Mouse (Mus musculus): ENCODE measurements around the gene Slc7a1. TPM values are rescaled to one million over a fixed set of nuclear protein-coding genes. Genes with fewer than 3 reads are reported as not detected.
"Not testable (repeated sequence)": the region's sequence is repeated elsewhere in the genome, so short reads cannot be mapped to it uniquely, and the experiment has no call there.

The Slc7a1 gene
- total RNA-seq, 2 experiments from 2014 or later, result 22.7 to 46.1 TPM

DNA sequence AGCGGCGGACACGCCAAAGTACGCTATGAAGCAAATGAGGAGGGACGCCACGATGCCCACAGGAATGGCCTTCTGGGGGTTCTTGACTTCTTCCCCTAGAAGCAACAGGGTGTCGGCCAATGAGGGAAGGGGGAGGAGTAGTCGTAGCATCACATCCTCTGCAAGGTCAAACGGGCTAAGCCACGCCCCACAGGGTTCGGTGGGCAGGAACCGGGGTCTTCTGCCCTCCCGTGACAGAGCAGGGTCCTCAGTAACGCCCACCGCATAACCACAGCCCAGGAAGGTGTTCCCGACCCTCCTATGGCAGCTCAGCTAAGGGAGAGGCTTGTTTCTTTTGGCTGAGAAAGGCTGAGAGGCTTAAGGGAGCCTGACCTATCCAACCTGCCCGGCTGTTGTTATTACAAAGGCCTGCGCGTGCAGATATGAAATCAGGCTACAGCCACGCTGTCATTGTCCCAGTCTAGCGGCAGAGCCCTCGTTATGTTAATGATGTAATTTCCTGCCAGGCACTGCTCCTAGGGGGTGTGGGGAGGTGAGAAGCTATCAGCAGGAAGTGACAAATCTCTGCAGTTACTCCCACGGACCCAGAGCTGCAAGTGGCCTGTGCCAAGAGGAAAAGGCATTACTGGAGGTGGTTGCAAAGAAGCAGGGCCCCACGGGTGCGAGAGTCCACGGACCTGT lies 57.5 kb downstream of the Slc7a1 start:
- peak; percentile 92 for ATAC-seq (replicated peaks; ENCODE audit: low FRiP score, low TSS enrichment, poor library complexity, severe bottlenecking)

DNA sequence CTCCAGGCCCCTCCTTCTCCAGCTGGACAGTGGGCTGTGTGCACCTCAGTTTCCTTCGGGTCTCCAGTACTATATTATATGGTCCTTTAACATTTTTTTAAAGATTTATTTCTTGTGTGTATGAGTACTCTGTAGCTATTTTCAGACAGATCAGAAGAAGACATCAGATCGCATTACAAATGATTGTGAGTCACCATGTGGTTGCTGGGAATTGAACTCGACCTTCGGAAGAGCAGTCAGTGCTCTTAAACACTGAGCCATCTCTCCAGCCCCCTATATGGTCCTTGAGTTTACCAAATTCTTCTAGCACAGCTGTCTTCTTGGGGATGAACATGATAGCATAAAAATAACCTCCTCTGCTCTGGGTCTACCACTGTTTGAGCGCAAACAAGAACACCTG lies 60.6 kb downstream of the Slc7a1 start:
- ATAC-seq (replicated peaks; ENCODE audit: low FRiP score, low TSS enrichment, poor library complexity, severe bottlenecking), result no peak

DNA sequence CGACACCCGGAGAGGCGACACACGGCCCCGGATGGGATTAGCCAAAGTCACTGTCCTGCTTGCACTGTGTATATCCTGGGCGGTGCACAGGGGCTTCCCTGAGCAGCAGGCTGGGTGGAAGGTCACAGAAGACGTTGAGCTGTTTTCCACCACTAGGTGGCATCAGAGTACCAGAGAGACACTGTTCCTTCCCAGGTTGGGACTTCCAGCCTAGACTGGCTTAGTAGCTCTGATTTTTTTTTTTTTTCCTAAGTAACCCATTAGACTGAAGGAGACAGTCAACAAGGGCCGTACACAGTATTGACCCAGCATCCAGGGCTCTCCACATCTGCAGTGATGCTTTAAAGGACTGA lies 67.1 kb downstream of the Slc7a1 start:
- peak; percentile 71 for ATAC-seq (replicated peaks; ENCODE audit: low FRiP score, low TSS enrichment, poor library complexity, severe bottlenecking)

DNA sequence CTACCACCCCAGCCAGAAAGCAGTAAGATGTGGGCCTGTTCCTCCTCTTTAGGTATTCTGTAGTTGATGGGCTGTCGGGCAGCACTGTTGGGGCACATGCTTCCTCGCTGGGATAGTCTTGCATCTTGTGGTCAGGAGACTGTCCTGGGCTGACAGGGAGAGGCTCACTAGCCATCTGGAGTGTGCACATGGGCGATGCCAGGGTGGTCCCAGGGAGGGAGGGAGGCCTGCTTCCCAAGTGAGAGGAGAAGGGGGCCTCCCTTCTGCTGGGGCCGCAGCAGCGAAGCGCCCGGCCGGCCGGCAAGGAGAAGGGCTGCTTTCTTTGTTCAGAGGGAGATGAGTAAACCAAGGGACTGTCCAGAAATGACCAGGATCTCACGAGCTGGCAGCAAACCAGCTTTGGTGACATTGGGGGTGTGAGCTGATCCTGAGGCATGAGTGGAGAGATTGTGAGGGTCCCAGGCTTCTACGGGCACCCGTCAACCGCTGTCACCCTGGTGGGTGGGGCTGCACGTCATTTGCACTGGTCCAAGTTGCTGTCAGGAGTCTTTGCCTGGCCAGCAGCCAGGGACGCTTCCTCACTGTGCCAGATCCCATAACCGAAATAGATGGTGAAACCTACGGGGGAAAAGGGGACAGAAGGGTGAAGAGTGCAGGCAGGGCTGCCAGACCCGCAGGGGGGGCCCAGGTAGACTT lies 67.6 kb downstream of the Slc7a1 start:
- ATAC-seq (replicated peaks; ENCODE audit: low FRiP score, low TSS enrichment, poor library complexity, severe bottlenecking), result 0 out of 2 replicates have a peak, but pooled peaks have one; percentile 12

DNA sequence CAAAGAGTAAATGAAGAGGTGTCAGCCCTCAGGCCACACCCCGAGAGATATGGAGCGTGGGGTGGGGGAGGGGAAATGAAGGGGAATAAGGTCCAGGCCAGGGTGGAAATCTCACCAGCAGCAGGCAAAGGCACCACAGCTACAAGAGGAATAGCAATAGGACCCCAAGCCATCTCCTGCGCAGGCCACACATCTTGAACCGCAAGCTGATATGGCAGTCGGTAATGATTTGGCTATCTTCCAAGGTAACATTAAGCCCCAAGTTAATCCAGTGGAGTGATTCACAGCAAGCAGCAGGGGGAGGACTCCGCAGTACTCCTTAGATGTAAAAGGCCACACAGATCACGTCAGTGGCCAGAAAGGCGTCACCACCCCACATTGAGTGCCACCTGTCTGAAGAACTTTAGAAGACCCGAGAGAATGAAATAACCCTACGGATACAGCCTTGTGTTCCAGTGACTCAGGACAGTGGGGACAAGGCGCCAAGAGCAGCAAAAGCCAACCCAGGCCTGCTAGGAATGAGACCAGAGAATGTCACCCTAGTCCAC lies 68.4 kb downstream of the Slc7a1 start:
- ATAC-seq (replicated peaks; ENCODE audit: low FRiP score, low TSS enrichment, poor library complexity, severe bottlenecking), result peak; percentile 54

DNA sequence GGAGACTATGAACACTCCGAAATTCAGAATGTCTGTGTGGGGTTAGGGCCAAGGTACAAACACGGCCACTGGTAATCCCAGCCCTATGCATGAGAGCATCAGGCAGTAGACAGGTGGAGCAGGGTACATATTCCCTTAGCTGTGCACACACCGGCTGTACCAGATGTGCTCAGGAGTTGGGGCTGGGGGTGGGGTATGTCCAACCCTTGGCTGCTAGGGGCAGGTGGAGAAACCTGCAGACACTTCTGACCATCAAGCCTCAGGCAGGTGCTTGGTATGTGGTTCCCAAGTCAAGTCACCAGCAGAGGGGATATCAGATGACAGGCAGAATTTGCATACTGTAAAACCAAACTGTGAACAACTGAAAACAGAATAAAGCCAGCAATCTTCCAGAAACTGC lies 70.7 kb downstream of the Slc7a1 start:
- no peak for ATAC-seq (replicated peaks; ENCODE audit: low FRiP score, low TSS enrichment, poor library complexity, severe bottlenecking)

DNA sequence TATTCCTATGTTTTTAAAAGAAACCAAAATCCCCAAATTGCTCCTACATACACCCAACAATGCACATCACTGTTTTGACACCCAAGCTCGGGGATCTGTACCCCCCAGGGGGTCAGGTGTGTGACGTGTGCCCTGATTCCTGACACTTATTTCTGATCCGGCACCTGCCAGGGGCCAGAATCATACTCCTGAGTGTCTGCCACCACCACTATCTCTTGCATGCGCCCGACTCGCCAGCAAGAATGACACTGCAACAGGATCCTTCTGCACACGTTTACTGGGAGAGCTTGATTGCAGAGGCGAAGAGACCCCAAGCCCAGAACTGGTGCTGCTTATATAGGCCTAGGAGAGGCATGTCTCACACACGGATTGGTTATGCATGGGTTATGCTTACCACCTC lies 73.4 kb downstream of the Slc7a1 start:
- not testable (repeated sequence) for ATAC-seq (replicated peaks; ENCODE audit: low FRiP score, low TSS enrichment, poor library complexity, severe bottlenecking)

DNA sequence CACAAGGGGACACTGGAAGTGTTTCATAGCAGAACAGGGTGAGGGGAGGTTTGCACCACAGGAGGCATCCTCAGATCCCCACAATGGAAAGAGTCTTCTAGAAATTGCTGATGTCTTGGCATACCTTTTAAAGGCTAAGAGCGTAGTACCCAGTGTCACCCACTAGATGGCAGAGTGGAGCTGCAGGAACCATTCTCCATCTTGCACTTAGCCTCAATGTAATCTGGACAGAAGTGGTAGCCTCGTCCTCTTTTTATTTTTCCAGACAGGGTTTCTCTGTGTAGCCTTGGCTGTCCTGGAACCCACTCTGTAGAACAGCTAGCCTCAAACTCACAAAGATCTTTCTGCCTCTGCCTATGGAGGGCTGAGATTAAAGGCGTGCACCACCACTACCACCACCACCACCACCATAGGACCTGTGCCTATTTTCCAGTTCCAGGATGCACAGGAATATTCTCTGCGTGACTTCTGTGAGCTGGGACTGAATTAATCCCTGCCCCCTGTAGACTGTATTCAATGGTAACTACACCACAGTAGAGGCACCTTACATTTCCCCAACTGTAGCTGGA lies 74.3 kb downstream of the Slc7a1 start:
- peak; percentile 94 for ATAC-seq (replicated peaks; ENCODE audit: low FRiP score, low TSS enrichment, poor library complexity, severe bottlenecking)

DNA sequence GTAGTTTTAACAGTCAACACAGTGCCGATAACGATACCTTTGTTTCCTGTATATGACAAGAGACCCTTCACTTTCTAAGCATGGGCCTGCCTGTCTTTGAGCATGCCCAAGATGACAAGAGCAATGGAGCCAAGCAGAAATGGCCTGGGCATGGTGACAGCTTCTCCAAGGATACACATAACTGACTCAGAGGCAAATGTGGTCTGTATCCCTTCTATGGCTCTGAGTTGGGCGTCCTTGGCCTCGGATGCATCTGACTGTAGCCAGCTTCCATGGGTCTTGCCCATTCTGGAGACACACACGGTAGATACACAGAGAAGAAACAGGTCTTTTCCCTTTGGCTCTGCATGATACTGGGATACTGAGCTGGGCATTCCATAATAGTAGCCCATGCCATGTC lies 84.8 kb downstream of the Slc7a1 start:
- no peak for ATAC-seq (replicated peaks; ENCODE audit: low FRiP score, low TSS enrichment, poor library complexity, severe bottlenecking)

DNA sequence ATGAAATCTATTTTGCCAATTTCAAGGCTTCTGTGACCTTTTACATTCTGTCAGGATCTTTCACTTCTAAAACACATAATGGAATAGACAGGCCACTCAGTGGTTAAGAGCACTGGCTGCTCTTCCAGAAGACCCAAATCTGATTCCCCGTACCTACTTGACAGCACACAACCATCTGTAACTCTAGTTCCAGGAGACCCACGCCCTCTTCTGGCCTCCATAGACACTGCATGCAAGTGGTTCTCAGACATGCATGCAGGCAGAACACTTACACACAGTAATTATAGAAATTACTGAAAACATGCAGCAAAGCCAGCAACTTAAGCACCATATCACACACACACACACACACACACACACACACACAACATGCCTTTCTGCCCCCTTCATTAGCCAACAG lies 87.3 kb downstream of the Slc7a1 start:
- ATAC-seq (replicated peaks; ENCODE audit: low FRiP score, low TSS enrichment, poor library complexity, severe bottlenecking), result peak; percentile 80; the same call in 1 of the 2 replicates

DNA sequence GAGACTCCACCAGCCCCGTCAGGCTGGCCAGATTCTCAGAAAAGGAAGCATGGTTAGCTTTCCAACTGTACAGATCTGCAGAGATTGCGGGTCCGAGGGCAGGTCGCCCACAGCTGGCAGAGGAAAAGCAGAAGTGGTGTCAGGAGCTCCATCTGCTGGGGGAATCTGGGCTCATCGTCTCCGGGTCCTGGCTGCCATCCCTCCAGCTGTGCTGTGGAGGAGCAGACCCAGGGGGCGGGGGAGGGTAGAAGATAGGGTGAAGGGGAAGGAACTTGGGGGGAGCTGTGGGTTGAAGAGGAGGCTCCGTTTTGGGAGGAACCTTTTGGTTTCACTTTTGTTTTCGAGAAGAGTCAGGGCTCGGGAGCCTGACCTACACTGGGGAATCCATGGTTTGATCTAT lies 88.9 kb downstream of the Slc7a1 start:
- ATAC-seq (replicated peaks; ENCODE audit: low FRiP score, low TSS enrichment, poor library complexity, severe bottlenecking), result peak; percentile 86

DNA sequence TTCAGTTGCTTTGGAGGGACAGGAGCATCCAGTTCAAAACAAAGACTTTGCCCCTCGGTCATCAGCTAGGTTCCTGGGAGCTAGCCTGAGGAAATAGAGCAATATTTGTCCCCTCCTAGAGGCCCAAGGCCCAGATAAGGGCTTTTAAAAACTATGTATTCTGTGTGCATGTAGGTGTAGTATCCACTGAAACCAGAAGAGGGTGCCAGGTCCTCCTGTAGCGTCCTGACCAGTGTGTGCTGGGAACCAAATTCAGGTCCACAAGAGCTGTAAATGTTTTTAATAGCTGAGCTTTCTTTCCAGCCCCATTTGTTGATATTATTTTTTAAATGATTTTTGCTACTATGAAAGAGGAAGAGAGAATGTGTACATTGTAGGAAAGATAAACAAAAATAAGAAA lies 95.6 kb downstream of the Slc7a1 start:
- 0 out of 2 replicates have a peak, but pooled peaks have one; percentile 57 for ATAC-seq (replicated peaks; ENCODE audit: low FRiP score, low TSS enrichment, poor library complexity, severe bottlenecking)

DNA sequence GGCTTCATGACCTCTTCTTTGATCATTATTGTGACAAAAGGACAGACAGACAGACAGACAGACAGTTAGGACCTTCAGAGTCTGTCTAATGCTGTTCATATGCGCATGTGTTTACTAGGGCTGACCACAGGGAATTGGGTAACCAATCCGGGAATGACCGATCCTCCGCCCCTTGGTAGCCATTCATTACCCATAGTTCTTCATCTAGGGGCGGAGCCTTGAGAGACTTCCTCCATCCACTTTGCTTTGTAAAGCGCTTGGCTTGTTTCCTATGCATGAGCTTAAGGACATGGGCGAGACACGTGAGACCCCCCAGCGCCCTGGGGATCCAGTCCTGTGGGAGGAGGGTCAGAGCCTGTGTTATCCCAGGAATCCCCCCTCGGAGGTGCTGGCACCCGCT lies 96.7 kb downstream of the Slc7a1 start:
- no peak for ATAC-seq (replicated peaks; ENCODE audit: low FRiP score, low TSS enrichment, poor library complexity, severe bottlenecking)

DNA sequence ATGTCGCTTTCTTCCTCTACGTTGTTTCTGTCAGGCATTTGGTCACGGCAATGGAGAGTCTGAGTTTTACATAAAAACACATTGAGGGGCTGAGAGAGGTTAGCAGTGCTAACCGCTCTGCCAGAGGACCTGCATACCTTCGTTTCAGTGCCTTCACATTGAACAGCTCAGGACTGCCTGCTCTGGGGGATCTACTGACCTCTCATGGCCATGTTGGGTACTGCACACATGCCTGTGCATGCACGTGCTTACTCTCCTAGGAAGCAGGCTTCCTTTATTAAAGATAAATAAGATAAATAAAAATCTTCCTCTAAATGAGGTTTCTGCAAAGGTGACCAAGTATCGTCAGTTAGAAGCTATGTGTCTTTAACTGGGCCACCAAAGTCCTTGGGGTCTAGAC lies 106.4 kb downstream of the Slc7a1 start:
- 0 out of 2 replicates have a peak, but pooled peaks have one; percentile 52 for ATAC-seq (replicated peaks; ENCODE audit: low FRiP score, low TSS enrichment, poor library complexity, severe bottlenecking)

DNA sequence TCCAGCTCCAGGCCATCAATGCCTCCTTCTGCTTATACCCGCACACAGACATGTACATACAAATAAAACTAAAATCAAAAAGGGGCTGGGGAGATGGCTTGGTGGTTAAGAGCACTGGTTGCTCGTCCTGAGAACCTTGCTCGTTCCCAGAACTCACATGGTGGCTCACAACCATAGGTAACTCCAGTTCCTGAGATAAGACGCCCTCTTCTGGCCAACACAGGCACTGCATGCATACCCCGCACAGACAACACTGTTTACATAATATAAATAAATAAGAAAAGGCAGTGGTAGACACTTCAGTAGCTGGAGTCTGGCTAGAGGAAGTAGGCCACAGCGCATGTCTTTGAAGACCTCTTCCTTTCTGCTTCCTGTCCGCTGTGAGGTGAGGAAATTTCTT lies 106.8 kb downstream of the Slc7a1 start:
- no peak for ATAC-seq (replicated peaks; ENCODE audit: low FRiP score, low TSS enrichment, poor library complexity, severe bottlenecking)

DNA sequence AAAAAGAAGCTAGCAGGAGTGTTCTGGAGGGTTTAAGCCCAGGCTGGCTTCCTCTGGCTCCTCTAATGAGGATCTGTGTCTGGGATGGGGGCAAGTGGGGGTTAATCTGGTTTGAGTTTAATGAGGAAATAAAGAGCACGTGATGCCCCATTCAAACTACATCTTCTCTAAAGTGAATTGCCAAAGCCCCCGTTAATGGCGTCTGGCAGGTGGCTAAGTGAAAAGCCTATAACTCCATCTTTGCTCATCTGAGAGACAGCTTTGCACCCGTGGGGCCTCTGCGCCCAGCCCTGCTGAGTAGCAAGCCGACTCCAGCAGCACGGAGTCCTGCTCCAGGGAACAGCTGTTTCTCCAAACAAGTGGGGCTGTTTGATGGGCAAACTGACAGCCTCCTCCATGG lies 109.8 kb downstream of the Slc7a1 start:
- ATAC-seq (replicated peaks; ENCODE audit: low FRiP score, low TSS enrichment, poor library complexity, severe bottlenecking), result no peak

DNA sequence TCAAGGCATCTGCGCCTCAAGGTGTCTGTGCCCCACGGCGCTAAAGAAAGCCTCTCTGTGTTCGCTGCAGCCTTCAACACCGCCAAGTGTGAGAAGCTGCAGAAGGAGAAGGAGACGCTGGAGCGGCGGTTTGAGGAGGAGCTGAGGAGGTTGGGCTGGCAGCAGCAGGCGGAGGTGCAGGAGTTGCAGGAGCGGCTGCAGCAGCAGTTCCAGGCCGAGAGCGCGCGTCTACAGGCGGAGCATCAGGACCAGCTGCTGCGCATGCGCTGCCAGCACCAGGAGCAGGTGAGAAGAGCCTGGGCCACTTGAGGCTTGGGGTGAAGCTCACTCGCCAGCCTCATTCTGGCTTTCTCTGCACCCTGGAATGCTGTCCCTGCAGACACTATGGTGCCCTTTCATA lies 110.9 kb downstream of the Slc7a1 start:
- no peak for ATAC-seq (replicated peaks; ENCODE audit: low FRiP score, low TSS enrichment, poor library complexity, severe bottlenecking)

DNA sequence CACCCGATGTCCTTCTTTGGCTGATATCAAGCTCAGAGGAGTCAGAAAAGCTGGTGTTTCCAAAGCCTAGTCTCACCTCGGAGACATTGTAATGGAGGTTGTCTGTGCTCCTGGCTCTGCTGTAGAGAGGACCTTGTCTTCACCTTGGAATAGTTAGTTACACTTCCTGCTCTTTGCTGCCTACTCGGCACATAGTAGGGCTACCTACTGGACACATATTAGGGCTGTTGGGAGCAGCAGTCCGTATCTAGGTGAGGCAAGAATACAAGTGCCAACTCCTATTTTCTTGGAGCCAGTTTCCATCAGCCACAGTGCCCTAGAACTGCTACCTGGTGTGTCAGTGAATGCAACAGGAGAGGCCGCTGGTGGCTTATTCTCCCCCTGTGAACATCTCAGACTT lies 112.2 kb downstream of the Slc7a1 start:
- no peak for ATAC-seq (replicated peaks; ENCODE audit: low FRiP score, low TSS enrichment, poor library complexity, severe bottlenecking)

DNA sequence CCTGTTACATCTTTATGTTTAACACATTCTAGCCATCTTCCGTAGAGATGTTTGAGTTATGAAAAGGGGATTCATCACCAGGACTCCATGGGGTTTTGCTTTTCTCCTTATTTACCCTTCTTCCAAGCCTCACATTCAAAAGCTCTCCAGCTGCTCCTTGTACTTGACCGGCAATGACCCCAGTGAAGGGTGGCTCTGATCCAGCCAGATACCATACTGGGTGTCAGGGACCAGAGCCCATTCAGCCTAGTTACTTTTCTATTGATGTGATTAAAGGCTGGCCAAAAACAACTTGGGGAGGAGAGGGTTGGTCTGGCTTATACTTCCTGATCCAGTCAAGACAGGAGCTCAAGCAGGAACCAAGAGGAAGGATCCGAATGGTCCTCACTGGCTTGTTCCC lies 116.1 kb downstream of the Slc7a1 start:
- ATAC-seq (replicated peaks; ENCODE audit: low FRiP score, low TSS enrichment, poor library complexity, severe bottlenecking), result no peak

DNA sequence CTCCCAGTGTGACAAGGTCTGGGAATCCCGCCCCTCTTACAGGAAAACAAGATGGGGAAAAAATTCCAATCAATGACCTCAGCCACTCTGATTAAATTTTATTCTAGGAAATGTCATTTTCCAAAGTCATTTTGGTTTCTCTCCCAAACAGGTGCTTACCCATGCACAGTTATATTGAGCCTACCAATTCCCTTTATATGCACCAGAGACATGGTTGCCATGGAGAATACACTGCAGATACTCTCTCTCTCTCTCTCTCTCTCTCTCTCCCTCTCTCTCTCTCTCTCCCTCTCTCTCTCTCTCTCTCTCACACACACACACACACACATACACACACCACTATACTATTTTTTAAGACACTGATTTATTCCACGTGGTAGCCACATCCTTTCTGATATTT lies 116.5 kb downstream of the Slc7a1 start:
- no peak for ATAC-seq (replicated peaks; ENCODE audit: low FRiP score, low TSS enrichment, poor library complexity, severe bottlenecking)

DNA sequence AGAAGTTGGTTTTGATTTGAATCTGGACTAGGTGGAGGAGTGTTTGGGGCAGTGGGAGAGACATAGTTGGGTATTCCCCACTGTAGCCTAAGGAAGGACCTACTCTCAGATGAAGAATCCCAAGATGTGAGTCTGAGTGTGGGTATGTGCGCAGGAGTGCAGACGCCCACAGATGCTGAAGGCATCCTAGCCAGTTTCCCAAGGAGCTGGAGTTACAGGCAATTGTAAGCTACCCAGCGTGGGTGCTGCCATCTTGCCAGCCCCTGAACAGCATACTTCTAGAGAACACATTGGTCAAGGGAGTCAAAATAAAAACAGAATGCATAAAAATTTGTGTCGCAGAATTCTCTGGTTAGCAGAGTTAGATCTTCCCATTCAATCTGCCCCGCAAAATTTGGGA lies 117.1 kb downstream of the Slc7a1 start:
- no peak for ATAC-seq (replicated peaks; ENCODE audit: low FRiP score, low TSS enrichment, poor library complexity, severe bottlenecking)
